Mouse (Mus musculus) neutrophil, adult 59 days (primary cell): ENCODE measurements around the gene Zp3r. TPM values are rescaled to one million over a fixed set of nuclear protein-coding genes. Genes with fewer than 3 reads are reported as not detected.

Experiments used
- total RNA-seq, 2 experiments: library from RNA; stranded (reverse); gene quantifications; 1 replicate in 1 of 2; 2 replicates in 1 of 2; pipeline ENCODE4 v1.2.4; 2023

Zp3r gene
- total RNA-seq = not detected

DNA sequence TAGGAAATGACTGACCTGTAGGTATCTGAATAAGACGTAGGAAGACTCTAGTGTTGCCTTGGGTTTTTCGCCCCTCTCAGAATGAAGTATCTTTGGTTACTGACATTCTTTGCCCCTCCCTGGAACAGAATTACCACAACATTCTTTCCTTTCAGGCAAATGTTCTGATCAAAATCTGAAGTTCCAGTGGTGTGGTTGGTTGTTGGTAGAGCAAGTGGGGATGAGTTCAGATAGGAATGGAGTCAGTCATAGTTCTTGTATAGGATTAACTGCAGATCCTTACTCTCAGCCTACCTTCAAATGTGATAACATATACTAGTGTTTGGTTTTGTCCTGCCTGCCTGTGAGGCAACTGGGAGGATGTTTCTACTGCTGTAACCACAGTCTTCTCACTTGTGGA lies at the start of gene Zp3r:
TSS of gene Zp3r (minus strand) at position 101 of the 400 bp plus-strand sequence.

DNA sequence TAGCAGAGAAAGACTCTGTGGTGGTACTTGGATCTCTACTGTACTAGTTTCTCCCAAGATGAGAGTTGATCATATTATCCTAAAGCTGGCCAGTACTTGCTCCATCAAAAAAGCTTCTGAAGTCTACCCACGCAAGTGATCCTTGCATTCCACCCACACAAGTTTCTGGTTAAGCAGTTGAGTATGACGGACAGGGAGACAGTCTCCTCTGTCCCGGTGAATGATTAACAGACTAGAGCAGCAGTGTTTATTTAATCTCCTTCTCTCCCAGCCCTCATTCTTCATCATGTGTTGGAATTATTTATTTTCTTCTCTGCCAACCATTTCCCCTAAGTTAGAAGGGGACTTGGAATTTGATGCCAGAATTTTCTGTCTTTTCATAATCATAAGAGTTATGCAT lies 32.0 kb upstream of the Zp3r start, which contains the start of gene C4bp:
TSS of gene C4bp (minus strand) at position 179 of the 400 bp plus-strand sequence.

Other genes with a start within 250 kb of the Zp3r start
- under 1 TPM in 1 of 2 experiments, not detected in 1; 0.44 TPM for gene Cd55b, start 206.6 kb downstream of the Zp3r start, total RNA-seq
- 10 to 100 TPM; 48.4 to 65.5 TPM for gene Cd55, start 166.9 kb downstream of the Zp3r start, total RNA-seq
- gene C4bp, start 32.0 kb upstream of the Zp3r start, total RNA-seq = not detected
- gene Gm29427, start 86.2 kb upstream of the Zp3r start, total RNA-seq = not detected
- gene Yod1, start 87.7 kb upstream of the Zp3r start, total RNA-seq = 1 to 10 TPM; 9.0 to 9.2 TPM
- gene Pfkfb2, start 99.6 kb upstream of the Zp3r start, total RNA-seq = 10 to 100 TPM; 19.6 to 20.5 TPM
- under 1 TPM; 0.33 to 0.42 TPM for gene AA986860, start 102.4 kb upstream of the Zp3r start, total RNA-seq
- gene Fcamr, start 171.3 kb upstream of the Zp3r start, total RNA-seq = not detected
- gene Pigr, start 197.1 kb upstream of the Zp3r start, total RNA-seq = not detected
- gene Fcmr, start 236.0 kb upstream of the Zp3r start, total RNA-seq = 1 to 10 TPM; 3.4 to 5.2 TPM